Mouse (Mus musculus) frontal cortex, adult (tissue): Measurements from ENCODE around the gene Ninj2.

ENCODE experiments used
- ATAC-seq: cut with Nextera tagmentation; 2 replicates; pipeline ENCODE4 v1.9.2; 2017; ENCODE audit warnings: mild to moderate bottlenecking, moderate library complexity, mixed read lengths; ENCODE audit not compliant: low TSS enrichment

Ninj2 gene

DNA sequence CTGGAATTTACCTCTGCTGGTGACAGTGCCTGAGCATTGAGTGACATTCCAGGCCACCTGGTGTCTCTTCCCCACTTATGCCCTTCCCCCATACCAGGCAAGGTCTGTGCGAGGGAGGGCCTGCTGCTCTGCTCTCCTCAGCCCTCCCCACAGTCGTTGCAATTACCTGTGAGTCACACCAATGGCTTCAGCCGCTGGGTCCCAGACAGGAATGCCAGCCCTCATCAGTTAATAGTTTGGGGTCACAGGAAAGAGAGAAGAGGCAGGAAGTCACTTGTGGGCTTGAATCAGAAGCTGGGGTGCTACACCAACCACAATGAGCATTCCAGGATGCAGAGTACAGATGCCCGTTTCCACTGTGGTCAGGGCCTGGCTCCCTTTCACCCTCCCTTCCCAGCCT is 41.6 kb downstream of the Ninj2 start:
- no peak for ATAC-seq

DNA sequence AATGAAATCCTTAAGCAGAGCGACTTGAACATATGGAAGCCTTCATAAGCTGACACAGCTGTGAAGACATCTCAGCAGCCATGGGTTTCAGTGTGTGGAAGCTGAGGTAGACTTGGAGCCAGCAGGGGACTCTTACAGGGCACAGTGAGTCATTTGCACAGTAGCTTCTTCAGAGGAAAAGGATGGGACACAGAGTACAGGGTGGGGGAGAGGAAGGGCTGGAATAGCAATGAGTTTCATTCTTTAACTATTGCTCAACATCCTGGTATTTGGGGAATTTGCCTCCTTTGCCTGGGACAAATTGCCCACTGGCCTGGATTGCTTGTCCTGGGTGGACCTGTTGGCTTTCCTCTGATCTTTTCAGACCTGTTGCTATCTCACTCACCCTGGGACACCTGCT is 52.3 kb downstream of the Ninj2 start:
- peak; percentile 85 for ATAC-seq

DNA sequence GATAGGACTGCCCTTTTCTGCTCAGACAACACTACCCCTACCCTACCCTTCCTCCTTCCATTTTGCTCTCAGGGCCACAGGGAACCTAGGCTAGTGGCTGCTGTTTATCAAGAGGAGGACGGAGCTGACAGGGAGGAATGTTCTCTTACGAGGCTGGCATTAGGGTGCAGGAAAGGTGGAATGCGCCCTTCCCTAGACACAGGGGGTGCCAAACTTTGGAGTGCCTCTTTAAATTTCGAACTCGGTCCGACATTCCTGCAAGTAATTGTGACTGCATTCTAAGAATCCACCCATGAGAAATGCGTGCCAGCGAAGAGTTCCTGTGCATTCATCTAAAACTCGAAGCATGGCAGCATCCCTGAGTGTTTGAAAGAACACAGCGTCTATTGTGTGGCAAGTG is 53.5 kb downstream of the Ninj2 start:
- ATAC-seq = no peak

DNA sequence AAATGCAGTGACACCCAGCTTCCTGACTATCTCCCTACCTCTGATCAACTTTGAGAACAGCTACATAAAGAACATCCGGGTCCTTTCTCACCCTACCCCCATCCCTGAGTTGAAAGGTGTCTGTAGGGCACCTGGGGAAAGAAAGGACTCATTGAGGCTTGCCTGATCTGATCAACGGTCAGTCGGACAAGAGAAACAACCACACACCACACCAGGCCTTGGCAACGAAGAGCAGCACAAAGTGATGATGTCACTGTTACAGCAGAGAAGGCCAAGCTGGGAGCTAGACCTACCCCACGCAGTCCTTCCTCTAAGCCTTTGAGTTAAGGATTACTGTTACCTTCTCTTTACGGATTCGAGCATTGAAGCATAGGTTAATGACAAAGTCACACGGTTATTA is 54.3 kb downstream of the Ninj2 start:
- ATAC-seq = no peak

DNA sequence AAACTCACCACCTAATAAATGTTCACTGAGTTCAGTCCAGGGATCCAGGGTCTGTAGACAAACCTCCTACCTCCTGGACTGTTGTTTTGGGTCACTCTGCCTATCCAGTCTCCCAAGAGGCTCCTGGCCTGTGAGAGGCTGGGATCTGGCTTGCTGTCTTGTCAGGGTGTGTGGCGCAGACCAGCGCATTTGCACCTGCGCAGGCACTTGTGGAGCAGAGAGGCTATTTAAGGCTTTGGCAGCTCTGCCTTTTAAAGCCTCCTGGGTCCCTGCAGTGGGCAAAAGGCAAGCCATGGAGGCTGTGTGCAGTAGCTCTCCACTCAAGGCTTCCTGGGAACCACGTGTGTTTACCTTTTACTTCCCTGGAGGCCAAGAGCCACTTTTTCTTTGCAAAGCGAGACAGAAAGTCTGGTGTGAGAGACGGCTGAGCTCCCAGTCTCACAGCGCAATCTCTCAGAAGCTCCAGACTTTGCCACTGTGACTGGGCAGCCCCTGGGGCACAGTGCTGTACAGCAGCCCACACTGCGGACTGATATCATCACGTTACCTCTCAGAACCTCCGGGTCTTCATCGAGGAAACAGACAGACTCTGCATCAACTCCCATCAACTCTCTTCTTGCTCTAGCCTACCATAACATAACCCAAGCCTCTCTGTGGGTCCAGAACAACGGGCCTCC is 55.7 kb downstream of the Ninj2 start:
- no peak for ATAC-seq

DNA sequence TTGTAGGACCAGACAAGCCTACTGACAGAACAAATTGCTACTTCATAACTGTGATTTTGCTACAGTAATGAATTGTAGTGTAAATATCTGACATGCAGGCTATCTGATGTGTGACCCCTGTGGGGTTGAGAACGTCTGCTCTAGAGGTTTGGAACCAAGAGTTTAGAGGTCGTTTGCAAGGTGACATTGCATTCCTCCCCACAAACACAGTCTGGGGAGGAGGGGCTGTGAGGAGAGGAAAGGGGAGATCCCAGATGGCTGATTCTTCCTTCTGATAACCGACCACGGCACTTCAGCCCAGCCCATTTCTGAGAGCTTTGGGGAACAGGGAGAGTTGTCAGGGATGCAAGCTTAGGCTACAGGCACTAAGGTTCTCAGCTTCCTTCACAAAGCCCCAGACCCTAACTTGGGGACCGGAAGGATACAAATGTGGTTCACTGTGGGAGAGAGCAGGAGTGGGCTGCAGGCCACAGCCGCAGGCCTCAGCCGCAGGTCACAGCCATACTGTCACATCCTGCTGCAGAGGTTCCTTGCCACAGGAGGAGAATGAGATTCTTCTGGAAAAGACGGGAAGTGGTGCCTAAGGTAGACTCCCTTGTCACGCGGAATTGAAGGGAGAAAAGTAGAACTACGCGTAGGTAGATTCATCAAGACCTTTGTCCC is 56.4 kb downstream of the Ninj2 start:
- no peak for ATAC-seq

DNA sequence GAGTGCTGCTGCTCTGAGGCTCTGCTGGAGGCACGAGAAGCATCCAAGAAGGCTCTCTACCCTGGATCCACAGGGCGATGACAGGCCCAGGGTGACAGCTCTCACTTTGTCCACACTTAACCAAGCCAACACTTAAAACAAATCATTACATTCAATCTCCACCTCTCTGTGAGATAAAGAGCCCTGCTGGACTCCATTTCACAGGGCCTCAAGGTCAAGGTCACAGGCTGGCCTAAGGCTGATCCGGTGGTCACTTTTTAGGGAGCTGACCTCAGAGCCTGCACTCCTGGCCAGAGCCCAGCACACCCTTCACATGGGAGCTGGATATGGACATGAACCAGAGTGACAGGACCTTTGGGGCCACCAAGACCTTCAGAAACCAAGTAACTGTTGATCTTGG is 57.1 kb downstream of the Ninj2 start:
- ATAC-seq = no peak

DNA sequence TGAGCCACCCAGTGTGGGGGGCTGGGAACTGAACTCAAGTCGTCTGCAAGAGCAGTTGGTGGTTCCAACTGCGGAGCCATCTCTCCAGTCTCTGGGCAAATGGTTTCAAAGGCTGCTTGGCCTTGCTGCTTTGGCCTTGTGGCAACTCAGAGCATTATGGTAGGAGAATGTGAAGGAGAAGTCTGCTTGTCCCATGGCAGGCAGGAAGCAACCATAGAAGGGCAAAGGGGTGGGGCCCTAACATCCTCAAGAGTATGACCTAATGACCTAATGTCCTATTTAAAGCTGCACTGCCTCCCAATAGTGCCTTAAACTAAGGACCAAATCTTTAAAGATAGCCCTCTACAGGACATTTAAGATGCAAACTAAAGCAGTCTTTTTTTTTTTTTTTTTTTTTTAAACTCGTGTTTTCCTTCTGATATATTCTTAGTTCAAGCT is 58.5 kb downstream of the Ninj2 start:
- ATAC-seq = no peak

DNA sequence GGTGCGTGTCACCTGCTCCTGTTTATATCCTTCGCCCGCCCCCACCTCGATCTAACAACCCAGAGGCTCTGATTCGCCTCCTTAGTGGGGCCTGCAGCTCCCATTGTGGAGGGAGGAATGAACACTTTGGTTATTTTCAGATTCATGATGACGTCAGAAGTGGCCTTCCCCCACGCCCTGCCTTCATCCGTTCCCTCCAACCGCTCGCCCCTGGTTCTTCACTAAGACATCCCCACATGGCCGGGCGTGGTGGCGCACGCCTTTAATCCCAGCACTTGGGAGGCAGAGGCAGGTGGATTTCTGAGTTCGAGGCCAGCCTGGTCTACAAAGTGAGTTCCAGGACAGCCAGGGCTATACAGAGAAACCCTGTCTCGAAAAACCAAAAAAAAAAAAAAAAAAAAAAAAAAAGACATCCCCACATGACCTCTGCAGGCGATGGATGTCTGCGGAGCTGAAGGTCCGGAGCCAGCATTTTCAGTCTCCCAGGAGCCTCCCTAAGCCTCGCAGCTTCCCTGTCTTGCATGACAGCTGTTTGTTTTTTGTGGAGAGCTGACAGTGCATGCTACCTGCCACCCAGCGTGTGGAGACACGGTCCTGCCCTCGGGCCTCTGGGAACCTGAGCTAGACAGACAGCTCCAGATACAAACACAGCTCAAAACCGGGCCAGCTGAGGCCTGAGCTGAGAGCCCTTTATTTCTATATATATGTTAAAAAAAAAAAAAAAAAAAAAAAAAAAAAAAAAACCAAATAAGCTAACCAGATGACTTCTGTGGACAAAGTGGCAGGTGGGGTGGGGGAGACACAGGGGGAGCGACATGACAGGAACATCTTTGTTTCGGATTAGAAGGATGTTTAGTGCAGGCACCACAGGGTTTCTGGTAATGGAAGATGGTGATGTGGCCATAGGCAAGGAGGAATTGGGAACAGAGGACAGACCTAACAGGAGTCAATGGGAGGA is 59.9 kb downstream of the Ninj2 start:
- ATAC-seq = no peak

DNA sequence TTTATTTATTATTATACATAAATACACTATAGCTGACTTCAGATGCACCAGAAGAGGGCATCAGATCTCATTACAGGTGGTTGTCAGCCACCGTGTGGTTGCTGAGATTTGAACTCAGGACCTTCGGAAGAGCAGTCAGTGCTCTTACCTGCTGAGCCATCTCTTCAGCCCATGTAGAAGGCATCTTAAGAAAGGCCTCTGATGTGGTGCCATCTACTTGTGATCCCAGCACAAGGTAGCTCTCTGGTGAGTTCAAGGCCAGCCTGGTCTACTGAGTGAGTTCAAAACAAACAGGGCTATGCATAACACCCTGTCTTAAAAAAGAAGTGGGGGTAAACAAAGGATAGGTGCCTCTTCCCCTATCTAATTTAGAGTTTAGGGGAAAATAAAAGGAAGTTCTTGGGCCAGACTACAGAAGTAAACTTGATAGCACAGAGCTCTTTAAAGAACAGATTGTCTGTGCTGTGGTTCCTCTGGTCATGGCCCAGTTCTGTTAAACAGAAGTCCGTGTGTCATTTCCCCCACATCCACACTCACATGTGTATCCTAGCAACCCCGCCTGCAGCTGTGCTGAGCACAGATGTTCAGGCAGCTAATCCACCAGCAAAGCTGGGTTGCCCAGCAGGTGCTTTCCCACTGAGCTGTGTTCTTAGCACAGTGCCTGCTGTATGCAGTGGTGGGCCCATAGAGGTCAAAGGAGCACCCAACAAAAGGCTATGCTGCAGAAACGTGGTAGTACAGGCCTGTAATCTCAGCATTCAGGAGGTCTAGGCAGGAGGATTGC is 61.6 kb downstream of the Ninj2 start:
- ATAC-seq = no peak

DNA sequence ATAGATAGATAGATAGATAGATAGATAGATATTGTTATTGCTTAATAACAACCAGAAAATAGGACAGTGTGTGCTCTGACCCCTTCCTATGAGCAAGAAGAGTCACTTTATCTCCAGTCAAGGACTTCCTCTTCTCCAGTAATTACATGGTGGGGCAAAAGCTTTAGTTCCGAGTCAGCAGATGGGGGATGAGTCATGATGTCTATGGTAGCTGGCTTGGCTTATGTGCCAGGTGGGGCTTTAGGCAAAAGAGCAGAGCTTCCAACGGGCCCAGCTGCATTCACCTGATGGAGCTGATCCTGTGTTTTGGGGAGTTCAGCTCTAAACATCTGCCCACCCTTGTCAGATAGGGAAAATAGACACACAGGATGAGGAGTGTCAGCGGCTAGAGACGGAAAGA is 62.4 kb downstream of the Ninj2 start:
- no peak for ATAC-seq

DNA sequence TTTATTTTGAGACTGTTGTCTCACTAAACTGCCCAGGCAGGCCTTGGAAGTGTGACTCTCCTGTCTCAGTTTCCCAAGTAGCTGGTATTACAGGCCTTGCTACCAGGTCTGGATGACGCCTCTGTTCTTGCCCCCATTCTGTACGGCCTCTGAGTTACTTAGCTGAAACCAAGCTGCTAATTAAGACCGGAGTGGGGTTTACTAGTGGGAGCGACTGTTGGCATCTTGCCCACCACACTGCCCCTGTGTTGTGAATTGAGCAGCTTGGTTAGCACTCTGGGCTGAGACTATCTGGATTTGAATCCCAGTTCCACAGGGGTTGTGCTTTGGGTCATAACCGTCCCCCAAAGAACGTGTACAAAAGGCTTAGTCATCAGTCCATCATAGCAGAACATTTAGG is 64.3 kb downstream of the Ninj2 start:
- ATAC-seq = no peak

DNA sequence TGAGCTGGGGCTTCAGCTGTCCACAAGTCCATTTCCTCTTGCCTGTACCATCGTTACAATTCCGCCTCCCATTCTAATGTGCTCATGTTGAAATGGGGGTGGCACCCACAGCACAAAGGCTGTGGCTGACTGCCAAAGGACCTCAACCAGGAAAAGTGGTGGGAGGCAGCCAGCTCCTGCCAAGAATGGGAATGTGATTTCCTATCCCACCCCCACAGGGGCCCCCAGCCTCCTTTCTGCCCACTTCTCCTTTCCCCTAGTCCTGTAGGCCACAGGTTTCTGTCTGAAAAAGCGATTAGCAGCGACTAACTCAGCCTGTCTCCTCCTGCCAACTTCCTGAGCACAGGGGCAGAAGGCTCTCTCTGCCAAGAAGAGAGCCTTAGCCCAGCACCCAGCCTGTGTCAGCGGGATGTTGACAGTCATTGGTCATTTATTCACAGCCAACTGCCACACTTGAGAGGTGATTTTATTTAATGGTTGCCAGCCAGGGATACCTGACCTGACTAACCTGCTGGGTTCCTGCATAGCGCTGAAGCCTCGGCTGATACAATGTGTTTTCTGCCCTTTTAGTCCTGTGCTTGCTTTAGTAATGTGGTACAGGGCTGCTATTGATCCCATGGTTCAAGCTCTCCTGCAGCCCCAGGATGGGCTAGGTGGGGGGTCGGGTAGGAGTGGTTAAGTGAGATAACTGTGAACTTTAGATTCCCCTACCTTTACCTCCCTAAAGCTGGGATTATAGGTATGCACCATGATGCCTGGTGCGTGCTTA is 66.2 kb downstream of the Ninj2 start:
- peak; percentile 84 for ATAC-seq

DNA sequence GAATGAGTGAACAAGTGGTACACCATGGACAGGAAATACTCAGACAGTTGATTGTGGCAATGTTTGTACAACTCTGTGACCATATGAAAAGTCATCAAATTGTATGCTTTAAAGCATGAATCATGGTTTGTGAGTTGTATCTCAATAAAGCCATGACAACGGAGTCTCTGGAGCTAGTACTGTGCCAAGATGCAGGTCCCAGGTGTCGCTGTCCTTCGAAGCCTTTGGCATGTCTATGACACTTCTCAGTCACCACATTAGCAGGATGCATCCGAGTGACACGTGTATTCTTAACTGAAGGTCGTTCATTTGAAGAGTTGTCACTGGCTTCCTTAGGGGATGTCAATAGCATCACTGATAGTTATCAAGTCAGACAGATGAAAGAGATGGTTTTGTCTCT is 69.8 kb downstream of the Ninj2 start:
- no peak for ATAC-seq

DNA sequence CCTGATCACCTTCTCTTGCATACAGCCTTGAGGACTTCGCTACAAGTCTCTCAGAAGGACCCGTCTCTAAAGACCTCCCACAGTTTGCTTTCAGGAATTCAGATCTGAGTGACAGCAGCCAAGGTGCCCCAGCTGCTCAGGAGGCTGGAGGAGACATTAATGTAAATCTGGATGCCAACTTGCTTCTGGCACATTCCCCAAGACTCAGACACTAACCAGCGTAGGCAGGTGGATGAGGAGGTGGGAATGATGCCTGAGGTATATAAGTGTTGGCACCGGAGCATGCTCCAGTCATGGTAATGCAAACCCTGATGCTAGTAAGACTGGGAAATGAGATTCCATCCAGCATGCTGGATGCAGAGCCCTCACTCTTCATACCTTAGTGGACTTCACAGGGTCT is 71.6 kb downstream of the Ninj2 start:
- peak; percentile 59 for ATAC-seq

DNA sequence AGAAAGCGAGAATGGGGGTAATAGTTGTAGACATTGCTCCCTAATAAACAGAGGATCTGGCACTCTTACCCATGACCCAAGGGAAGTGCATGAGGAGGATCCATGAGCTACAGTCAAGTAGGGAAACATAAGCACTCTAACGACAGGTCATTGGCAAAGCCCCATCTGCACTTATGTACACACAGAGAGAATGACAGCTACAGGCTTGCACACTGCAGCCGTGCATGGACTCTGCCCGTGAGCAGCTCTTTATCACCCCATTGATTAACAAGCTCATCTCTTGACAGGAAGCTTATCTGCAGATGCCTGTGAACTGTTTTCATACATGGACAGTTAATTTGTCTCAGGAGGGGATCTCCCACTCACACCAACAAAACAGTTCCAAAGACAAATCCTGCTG is 74.4 kb downstream of the Ninj2 start:
- ATAC-seq = no peak

DNA sequence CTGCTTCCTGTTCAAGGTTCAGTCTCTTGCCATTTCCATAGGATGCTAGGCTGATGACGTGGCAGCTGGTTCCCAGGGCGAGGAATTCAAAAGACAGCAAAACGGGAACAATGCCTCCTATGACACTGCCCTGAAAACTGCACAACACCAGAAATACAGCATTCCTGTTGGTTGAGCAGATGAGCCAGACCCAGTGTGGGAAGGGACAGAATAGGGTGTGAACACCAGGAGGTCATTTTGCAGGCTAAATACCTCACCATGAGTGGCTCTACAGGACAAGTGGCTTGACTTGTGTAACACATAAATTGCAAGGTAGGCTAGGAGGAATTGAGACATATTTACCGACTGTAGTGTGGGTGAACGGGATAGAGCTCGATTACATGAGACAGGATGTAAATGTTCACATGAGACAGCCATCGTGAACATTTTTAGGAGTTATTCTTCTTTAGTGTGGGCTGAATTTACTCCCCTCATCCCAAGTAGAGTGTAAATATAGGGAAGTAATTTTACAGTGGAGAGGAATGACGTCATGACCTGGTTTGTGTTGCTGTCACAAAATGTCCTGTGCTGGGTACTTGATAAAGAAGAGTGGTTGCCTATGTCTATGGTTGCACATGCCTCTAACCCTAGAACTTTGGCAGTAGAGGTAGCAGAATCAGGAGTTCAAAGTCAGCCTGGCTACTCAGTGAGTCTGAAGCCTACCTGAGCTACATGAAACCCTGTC is 79.3 kb downstream of the Ninj2 start:
- peak; percentile 27; the same call in 1 of the 2 replicates for ATAC-seq

DNA sequence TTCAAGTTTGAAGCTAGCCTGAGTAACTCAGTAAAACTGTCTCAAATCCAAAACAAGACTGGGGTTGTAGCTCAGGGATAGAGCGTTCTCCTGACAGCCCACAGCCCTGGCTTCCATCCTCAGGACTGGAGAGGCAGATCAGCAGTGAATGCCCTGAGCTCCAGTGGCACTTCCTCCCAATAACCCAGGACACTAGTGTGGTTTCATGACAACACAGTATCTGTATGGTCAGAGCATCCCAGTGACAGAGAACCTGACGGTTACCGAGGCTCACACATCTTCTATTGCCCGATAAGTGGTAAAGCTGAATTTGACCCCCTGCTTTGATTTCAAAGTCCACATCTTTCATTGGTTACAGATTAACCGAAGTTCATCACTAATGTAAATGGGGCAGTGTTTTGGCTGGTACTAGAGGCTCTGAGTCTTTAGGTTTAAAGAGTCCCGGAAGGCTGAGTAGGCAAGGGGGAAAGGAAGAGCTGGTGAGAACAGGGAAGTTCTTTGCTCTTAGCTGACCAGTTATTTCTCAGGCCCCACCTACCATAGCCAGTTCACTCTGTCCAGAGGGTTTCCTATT is 81.0 kb downstream of the Ninj2 start:
- ATAC-seq = 0 out of 2 replicates have a peak, but pooled peaks have one; percentile 20

DNA sequence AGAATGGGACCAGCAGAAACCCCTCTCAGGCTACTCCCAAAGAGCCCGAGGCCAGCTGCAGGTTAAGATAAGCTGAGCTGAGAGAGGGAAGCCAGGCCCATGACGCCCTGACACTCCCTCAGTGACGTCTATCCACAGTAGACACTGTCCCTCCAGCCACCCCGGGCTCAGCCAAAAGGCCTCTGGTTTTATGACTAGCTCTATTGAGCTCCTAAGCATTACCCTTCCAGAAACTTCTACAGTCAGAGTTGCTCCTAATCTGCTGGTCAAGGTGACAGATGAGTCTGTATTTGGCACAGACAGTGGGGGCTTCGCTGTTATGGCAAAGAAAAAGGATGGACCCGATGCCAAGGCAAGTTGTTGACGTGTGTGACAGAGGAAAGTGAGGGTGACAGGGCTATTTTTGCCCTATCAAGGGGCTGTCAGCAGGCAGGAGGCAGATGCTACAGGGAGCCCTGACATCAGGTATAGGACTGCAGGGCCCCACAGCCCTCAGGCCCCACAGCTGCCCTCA is 81.5 kb downstream of the Ninj2 start:
- 0 out of 2 replicates have a peak, but pooled peaks have one; percentile 34 for ATAC-seq

DNA sequence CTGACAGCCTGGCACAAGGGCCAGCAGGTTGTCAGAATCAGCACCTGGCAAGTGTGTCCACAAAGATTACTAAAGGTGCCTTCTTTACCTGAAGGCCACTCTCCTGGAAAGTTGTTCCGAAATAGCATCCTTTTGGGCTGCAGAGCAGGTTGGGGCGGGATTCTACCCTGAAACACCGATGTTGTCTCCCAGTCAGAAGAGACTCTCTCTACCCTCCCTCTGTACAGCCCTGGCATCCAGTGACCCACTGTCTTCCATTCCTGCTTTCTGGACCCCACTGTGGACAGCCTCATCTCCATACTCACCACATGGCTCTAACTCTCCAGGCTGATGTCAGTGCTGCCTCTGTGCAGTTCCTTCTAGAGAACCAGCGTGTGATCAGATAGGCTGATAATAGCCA is 82.5 kb downstream of the Ninj2 start:
- ATAC-seq = no peak
